Mouse (Mus musculus): Measurements from ENCODE around the gene Adap1. TPM values are rescaled to one million over a fixed set of nuclear protein-coding genes. Genes with fewer than 3 reads are reported as not detected.

Gene Adap1
- polyA plus RNA-seq (2012; rRNA removed), result 48.1 and 55.7 TPM in 2 replicates

DNA sequence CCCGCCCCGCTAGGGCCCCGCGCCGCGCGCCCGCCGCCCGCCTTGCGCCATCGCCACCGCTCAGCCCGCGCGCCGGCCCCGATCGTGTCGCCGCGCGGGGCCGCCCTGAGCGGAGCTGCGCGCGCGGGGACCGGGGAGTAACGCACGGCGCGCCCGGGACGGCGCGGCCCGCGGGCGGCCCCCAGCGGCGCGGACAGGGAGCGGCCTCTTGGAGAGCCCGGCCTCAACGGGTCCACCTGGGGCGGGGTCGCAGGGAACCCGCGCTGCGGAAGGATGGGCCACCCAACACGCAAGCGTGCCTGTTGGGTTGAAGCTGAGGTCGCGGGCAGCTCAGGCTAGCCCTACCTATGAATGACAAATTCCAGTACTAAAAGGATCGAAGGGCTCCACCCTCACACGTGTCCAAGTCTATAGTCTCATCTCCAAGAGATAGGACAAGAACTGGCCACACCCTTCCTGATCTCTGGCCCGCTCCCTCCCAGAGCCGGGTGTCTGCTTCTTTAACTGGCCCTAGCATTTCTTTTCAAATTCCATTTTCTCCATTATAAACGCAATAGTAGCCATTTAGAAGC lies at the start of gene Adap1:
TSS of gene Adap1 (minus strand) at position 228 of the 572 bp plus-strand sequence.

GRCm38 (mm10) chr5:139352317-139352716 lies 26.9 kb upstream of the Adap1 start, which contains the start of gene Cyp2w1:
Gene Cyp2w1, plus strand, starts transcription at chr5:139352617.

GRCm38 (mm10) chr5:139351134-139351533 lies 25.7 kb upstream of the Adap1 start, which contains the start of gene Cox19:
Gene Cox19, minus strand, starts transcription at chr5:139351418.

DNA sequence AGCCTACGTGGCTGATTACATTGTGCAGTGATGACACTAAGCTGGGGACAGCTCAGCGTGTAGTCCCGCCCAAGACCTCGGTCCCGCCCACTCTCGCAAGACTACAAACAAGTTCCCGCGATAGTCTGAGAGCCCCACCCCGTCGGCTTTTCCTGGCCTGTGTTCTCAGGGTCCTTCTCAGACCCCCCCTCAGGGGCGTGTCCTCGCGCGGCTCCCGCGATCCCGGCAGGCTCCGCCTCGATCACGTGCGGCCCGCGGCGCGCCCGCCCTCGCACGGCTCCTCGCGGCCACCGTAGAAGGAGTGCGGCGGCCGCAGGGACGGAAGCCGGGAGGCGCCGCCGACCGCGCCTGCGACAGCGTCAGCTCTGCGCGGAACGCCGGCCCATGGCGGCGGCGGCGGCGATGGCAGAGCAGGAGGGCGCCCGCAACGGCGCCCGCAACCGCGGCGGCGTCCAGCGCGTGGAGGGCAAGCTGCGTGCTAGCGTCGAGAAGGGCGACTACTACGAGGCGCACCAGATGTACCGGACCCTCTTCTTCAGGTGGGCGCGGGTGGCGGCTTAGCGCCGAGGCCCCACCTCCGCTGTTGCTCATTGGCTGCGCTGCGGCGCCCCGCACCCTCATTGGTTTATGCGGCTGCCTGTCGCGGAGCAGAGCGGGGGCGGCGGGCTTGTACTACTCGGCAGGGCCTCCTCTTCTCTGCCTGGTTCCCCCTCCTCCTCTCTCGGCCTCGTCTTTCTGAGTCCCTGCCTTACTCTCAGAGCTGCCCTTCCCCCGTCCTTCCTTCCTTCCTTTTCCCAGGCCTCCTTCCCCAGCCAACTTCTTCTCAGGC lies 73.1 kb downstream of the Adap1 start, which contains the start of gene Get4:
TSS of gene Get4 (plus strand) at position 244 of the 829 bp plus-strand sequence.

Other genes with a start within 250 kb of the Adap1 start
- 7.9 and 9.5 TPM in 2 replicates for gene Prkar1b, start 175.6 kb downstream of the Adap1 start, polyA plus RNA-seq (2012; rRNA removed)
- gene Dnaaf5, start 175.4 kb downstream of the Adap1 start, polyA plus RNA-seq (2012; rRNA removed), result 18.3 and 19.0 TPM in 2 replicates
- gene Sun1, start 125.0 kb downstream of the Adap1 start, polyA plus RNA-seq (2012; rRNA removed), result 39.5 and 43.9 TPM in 2 replicates
- 137 and 211 TPM in 2 replicates for gene Get4, start 73.3 kb downstream of the Adap1 start, polyA plus RNA-seq (2012; rRNA removed)
- 62.7 and 94.9 TPM in 2 replicates for gene Cox19, start 25.8 kb upstream of the Adap1 start, polyA plus RNA-seq (2012; rRNA removed)
- gene Cyp2w1, start 27.0 kb upstream of the Adap1 start, polyA plus RNA-seq (2012; rRNA removed), result 15.3 and 18.1 TPM in 2 replicates
- gene Gpr146, start 52.1 kb upstream of the Adap1 start, polyA plus RNA-seq (2012; rRNA removed), result 7.0 and 8.2 TPM in 2 replicates
- gene C130050O18Rik, start 79.7 kb upstream of the Adap1 start, polyA plus RNA-seq (2012; rRNA removed), result 1.9 and 2.3 TPM in 2 replicates
- 3.3 TPM in 2 replicates for gene Gper1, start 97.5 kb upstream of the Adap1 start, polyA plus RNA-seq (2012; rRNA removed)
- 8.0 and 8.4 TPM in 2 replicates for gene 3110082I17Rik, start 134.9 kb upstream of the Adap1 start, polyA plus RNA-seq (2012; rRNA removed)
- gene Zfand2a, start 158.9 kb upstream of the Adap1 start, polyA plus RNA-seq (2012; rRNA removed), result 15.0 and 21.1 TPM in 2 replicates
- gene Uncx, start 217.9 kb upstream of the Adap1 start, polyA plus RNA-seq (2012; rRNA removed), result not detected in 2 replicates

Data from colon, adult 2 months (tissue).